Mouse (Mus musculus): Measurements from ENCODE around the gene Ppargc1a.

DNA sequence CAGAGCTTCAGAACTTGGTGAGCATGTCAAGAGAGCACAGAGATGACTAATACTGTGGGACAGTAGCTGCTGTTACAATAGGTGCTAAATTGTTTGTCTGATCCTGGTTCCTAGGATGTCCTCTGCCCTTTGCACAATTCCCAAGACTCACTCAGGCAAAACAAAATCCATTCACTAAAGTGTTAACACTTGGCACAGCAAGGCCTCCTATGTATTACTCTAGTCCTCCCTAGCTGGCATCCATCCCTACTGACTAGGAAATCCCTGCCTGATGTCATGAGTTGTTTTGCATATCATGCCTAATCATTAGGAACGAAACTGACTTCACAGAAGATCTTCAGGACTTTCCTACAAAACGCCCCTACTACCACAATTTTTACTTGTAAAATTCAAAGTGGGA lies 88.1 kb downstream of the Ppargc1a start:
- TF ChIP-seq CTCF (IDR thresholded peaks at IDR 0.05; ENCODE audit: borderline replicate concordance, extremely low read depth, insufficient read depth, insufficient read length), result no peak
- TF ChIP-seq POLR2A (IDR thresholded peaks at IDR 0.05; ENCODE audit: borderline replicate concordance, extremely low read depth, insufficient read depth, insufficient read length, poor library complexity, severe bottlenecking), result no peak

Data from brain, embryonic 14.5 days (tissue).